Mouse (Mus musculus): ENCODE measurements around the gene Wfdc3. TPM values are rescaled to one million over a fixed set of nuclear protein-coding genes. Genes with fewer than 3 reads are reported as not detected.

The Wfdc3 gene
- polyA plus RNA-seq, 1 experiment = not detected

GRCm38 (mm10) chr2:164769258-164770037, 23.7 kb upstream of the Wfdc3 start, which contains the start of gene Ube2c:
TSS of gene Ube2c (plus strand) at chr2:164769898.
- peak within 1 kb of the TSS; percentile 60 for H3K4me3 ChIP-seq (ENCODE audit: insufficient read depth, low read depth, low read length)
- 3% methylated on average over 53 of the region's 53 CpGs for WGBS
- H3K27ac ChIP-seq (ENCODE audit: insufficient read depth, low read depth, low read length) = no peak within 1 kb of the TSS
- no peak for TF ChIP-seq POLR2A (IDR thresholded peaks at IDR 0.05; ENCODE audit: insufficient read depth, low read depth, low read length)
- TF ChIP-seq CTCF (IDR thresholded peaks at IDR 0.05; ENCODE audit: insufficient read depth, low read depth, low read length) = peak; percentile 39; the same call in 1 of the 2 replicates
- peaks cover 3% of the 10 kb centered on the region; the same call in 1 of the 2 replicates for H3K4me1 ChIP-seq (ENCODE audit: control insufficient read depth, insufficient read depth, low read length)

- H3K4me1 ChIP-seq (ENCODE audit: control insufficient read depth, insufficient read depth, low read length) = peaks cover 3% of the 10 kb centered on the region; the same call in 1 of the 2 replicates
- H3K4me3 ChIP-seq (ENCODE audit: insufficient read depth, low read depth, low read length) = no peak overlapping the region
- TF ChIP-seq POLR2A (IDR thresholded peaks at IDR 0.05; ENCODE audit: insufficient read depth, low read depth, low read length) (no peak), CTCF (IDR thresholded peaks at IDR 0.05; ENCODE audit: insufficient read depth, low read depth, low read length) (no peak)
- H3K27ac ChIP-seq (ENCODE audit: insufficient read depth, low read depth, low read length) = no peak overlapping the region
- 91% methylated on average over 15 of the region's 15 CpGs for WGBS
Observed at GRCm38 (mm10) chr2:164767812-164768540, 22.2 kb upstream of the Wfdc3 start.

- Histone ChIP-seq H3K4me3 (ENCODE audit: insufficient read depth, low read depth, low read length) (no peak overlapping the region), H3K27ac (ENCODE audit: insufficient read depth, low read depth, low read length) (no peak overlapping the region), H3K4me1 (ENCODE audit: control insufficient read depth, insufficient read depth, low read length) (peaks cover 3% of the 10 kb centered on the region; the same call in 1 of the 2 replicates)
- 72% methylated on average over 3 of the region's 3 CpGs for WGBS
- no peak for TF ChIP-seq POLR2A (IDR thresholded peaks at IDR 0.05; ENCODE audit: insufficient read depth, low read depth, low read length)
- no peak for TF ChIP-seq CTCF (IDR thresholded peaks at IDR 0.05; ENCODE audit: insufficient read depth, low read depth, low read length)
Observed at GRCm38 (mm10) chr2:164765841-164766240, 20.1 kb upstream of the Wfdc3 start.

- H3K4me1 ChIP-seq (ENCODE audit: control insufficient read depth, insufficient read depth, low read length) = no peaks in the 10 kb centered on the region
- TF ChIP-seq CTCF (IDR thresholded peaks at IDR 0.05; ENCODE audit: insufficient read depth, low read depth, low read length) = no peak
- no peak for TF ChIP-seq POLR2A (IDR thresholded peaks at IDR 0.05; ENCODE audit: insufficient read depth, low read depth, low read length)
- no peak overlapping the region for H3K27ac ChIP-seq (ENCODE audit: insufficient read depth, low read depth, low read length)
- H3K4me3 ChIP-seq (ENCODE audit: insufficient read depth, low read depth, low read length) = no peak overlapping the region
- 87% methylated on average over 7 of the region's 7 CpGs for WGBS
Observed at GRCm38 (mm10) chr2:164762593-164762992, 16.9 kb upstream of the Wfdc3 start.

GRCm38 (mm10) chr2:164761971-164762370, 16.2 kb upstream of the Wfdc3 start:
- WGBS = 98% methylated on average over 4 of the region's 4 CpGs
- no peak overlapping the region for H3K27ac ChIP-seq (ENCODE audit: insufficient read depth, low read depth, low read length)
- TF ChIP-seq POLR2A (IDR thresholded peaks at IDR 0.05; ENCODE audit: insufficient read depth, low read depth, low read length) (no peak), CTCF (IDR thresholded peaks at IDR 0.05; ENCODE audit: insufficient read depth, low read depth, low read length) (no peak)

GRCm38 (mm10) chr2:164761502-164761901, 15.8 kb upstream of the Wfdc3 start:
- no peak overlapping the region for H3K27ac ChIP-seq (ENCODE audit: insufficient read depth, low read depth, low read length)
- no peak for TF ChIP-seq POLR2A (IDR thresholded peaks at IDR 0.05; ENCODE audit: insufficient read depth, low read depth, low read length)
- 92% methylated on average over 2 of the region's 2 CpGs for WGBS
- H3K4me1 ChIP-seq (ENCODE audit: control insufficient read depth, insufficient read depth, low read length) = no peaks in the 10 kb centered on the region
- H3K4me3 ChIP-seq (ENCODE audit: insufficient read depth, low read depth, low read length) = no peak overlapping the region

More at GRCm38 (mm10) chr2:164761971-164762370, 16.2 kb upstream of the Wfdc3 start:
- H3K4me3 ChIP-seq (ENCODE audit: insufficient read depth, low read depth, low read length) = no peak overlapping the region
- no peaks in the 10 kb centered on the region for H3K4me1 ChIP-seq (ENCODE audit: control insufficient read depth, insufficient read depth, low read length)

- no peaks in the 10 kb centered on the region for H3K4me1 ChIP-seq (ENCODE audit: control insufficient read depth, insufficient read depth, low read length)
- TF ChIP-seq CTCF (IDR thresholded peaks at IDR 0.05; ENCODE audit: insufficient read depth, low read depth, low read length) (no peak), POLR2A (IDR thresholded peaks at IDR 0.05; ENCODE audit: insufficient read depth, low read depth, low read length) (no peak)
- 88% methylated on average over 4 of the region's 4 CpGs for WGBS
- no peak overlapping the region for H3K4me3 ChIP-seq (ENCODE audit: insufficient read depth, low read depth, low read length)
- H3K27ac ChIP-seq (ENCODE audit: insufficient read depth, low read depth, low read length) = no peak overlapping the region
Observed at GRCm38 (mm10) chr2:164760059-164760833, 14.5 kb upstream of the Wfdc3 start.

- 82% methylated on average over 1 of the region's 1 CpGs for WGBS
- TF ChIP-seq CTCF (IDR thresholded peaks at IDR 0.05; ENCODE audit: insufficient read depth, low read depth, low read length) (no peak), POLR2A (IDR thresholded peaks at IDR 0.05; ENCODE audit: insufficient read depth, low read depth, low read length) (no peak)
Observed at GRCm38 (mm10) chr2:164758692-164759091, 13.0 kb upstream of the Wfdc3 start.

More at GRCm38 (mm10) chr2:164758692-164759091, 13.0 kb upstream of the Wfdc3 start:
- no peaks in the 10 kb centered on the region for H3K4me1 ChIP-seq (ENCODE audit: control insufficient read depth, insufficient read depth, low read length)
- no peak overlapping the region for H3K4me3 ChIP-seq (ENCODE audit: insufficient read depth, low read depth, low read length)
- H3K27ac ChIP-seq (ENCODE audit: insufficient read depth, low read depth, low read length) = no peak overlapping the region
